In the genomic region with DNA sequence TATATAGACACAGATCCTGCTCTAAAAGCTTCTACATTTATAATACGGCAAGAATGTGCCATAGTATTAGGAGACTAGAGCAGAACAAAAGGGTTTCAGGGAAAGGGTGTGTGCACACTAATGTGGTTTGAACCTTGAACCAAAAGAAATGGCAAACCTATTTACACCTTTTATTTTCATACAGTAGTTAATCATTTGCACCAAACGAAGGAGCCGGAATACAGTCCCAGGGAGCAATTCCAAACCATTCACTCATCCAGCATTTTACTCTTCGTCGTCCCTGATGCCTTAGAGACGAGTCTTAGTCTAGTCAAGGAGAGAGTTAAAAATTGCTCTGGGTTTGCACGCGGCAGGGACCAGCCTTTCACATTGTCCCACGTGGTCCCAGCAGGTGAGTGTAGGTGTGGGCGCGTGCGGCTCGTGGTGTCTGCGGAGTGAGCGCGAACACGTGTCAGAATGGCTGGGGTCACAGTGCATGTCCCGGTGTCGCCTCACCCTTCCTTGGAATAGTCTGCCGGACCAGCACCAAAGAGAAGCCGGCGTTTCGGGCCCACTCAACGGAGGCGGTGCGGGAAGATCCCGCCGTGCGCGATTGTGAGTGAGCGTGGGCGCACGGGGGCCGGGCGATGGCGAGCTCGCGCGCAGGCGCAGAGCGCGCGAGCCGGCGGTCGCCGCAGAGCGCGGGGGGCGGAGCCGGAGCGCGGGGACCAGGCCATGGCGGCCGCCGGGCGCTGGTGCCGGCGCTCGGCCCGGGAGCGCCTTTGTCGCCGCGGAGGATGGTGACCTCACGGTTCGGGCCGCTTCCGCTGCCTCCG, we compare ENCODE assay signal across 8 mouse cellular contexts. TPM values are rescaled to one million over a fixed set of nuclear protein-coding genes. Genes with fewer than 3 reads are reported as not detected.
DNase-seq lines count a peak whose midpoint lies in the region; ATAC-seq lines count a peak whose summit lies in the region.

Gene Rnf145, plus strand, starts transcription at position 684 of the 815 bp plus-strand sequence.

- no peaks in the 10 kb centered on the region for H3K9me3 ChIP-seq in embryonic facial prominence, embryonic 14.5 days (ENCODE audit: control insufficient read depth, low read length)
- H3K9me3 ChIP-seq in limb, embryonic 13.5 days = no peaks in the 10 kb centered on the region
- H3K9me3 ChIP-seq in midbrain, embryonic 15.5 days = no peaks in the 10 kb centered on the region

- H3K4me3 ChIP-seq in embryonic facial prominence, embryonic 14.5 days (ENCODE audit: low read depth, low read length) = peak within 1 kb of the TSS; percentile 86
- H3K4me3 ChIP-seq in limb, embryonic 13.5 days = peak within 1 kb of the TSS; percentile 92
- peak within 1 kb of the TSS; percentile 76 for H3K4me3 ChIP-seq in midbrain, embryonic 15.5 days

- ATAC-seq in embryonic facial prominence, embryonic 14.5 days (ENCODE audit: low read depth) = peak; percentile 85
- peak; percentile 86 for ATAC-seq in limb, embryonic 13.5 days (ENCODE audit: low FRiP score, low read depth)
- peak; percentile 92 for ATAC-seq in midbrain, embryonic 15.5 days (replicated peaks)

- peak within 1 kb of the TSS; percentile 80 for H3K4me2 ChIP-seq in embryonic facial prominence, embryonic 14.5 days (ENCODE audit: low read depth, low read length)
- peak within 1 kb of the TSS; percentile 88 for H3K4me2 ChIP-seq in limb, embryonic 13.5 days (replicated peaks)
- peak within 1 kb of the TSS; percentile 79 for H3K4me2 ChIP-seq in midbrain, embryonic 15.5 days

- H3K27ac ChIP-seq in embryonic facial prominence, embryonic 14.5 days (replicated peaks; ENCODE audit: low read depth, low read length) = peak within 1 kb of the TSS; percentile 91
- peak within 1 kb of the TSS; percentile 94 for H3K27ac ChIP-seq in limb, embryonic 13.5 days
- H3K27ac ChIP-seq in midbrain, embryonic 15.5 days = peak within 1 kb of the TSS; percentile 95

- peaks cover 16% of the 10 kb centered on the region; the same call in 1 of the 2 replicates for H3K4me1 ChIP-seq in embryonic facial prominence, embryonic 14.5 days (ENCODE audit: control insufficient read depth, insufficient read depth, low read length)
- H3K4me1 ChIP-seq in limb, embryonic 13.5 days = peaks cover 21% of the 10 kb centered on the region
- H3K4me1 ChIP-seq in midbrain, embryonic 15.5 days = peaks cover 32% of the 10 kb centered on the region

- no peaks in the 10 kb centered on the region for H3K27me3 ChIP-seq in embryonic facial prominence, embryonic 14.5 days (replicated peaks; ENCODE audit: control insufficient read depth, insufficient read depth, low read length)
- no peaks in the 10 kb centered on the region for H3K27me3 ChIP-seq in limb, embryonic 13.5 days
- H3K27me3 ChIP-seq in midbrain, embryonic 15.5 days (replicated peaks) = no peaks in the 10 kb centered on the region

- no peaks in the 10 kb centered on the region for H3K36me3 ChIP-seq in embryonic facial prominence, embryonic 14.5 days (ENCODE audit: control insufficient read depth, insufficient read depth, low read length)
- H3K36me3 ChIP-seq in limb, embryonic 13.5 days = no peaks in the 10 kb centered on the region
- no peaks in the 10 kb centered on the region for H3K36me3 ChIP-seq in midbrain, embryonic 15.5 days (replicated peaks)

- 1% methylated on average over 20 of the region's 70 CpGs for WGBS in embryonic facial prominence, embryonic 14.5 days
- WGBS in limb, embryonic 13.5 days = 2% methylated on average over 68 of the region's 70 CpGs
- under 1% methylated on average over 58 of the region's 70 CpGs for WGBS in midbrain, embryonic 15.5 days

- peak; percentile 50 for DNase-seq in 3T3-L1 (ENCODE audit: low read depth, low spot score)
- DNase-seq in adrenal gland, postnatal 14 days = peak; percentile 82
- peak; percentile 73 for DNase-seq in embryonic facial prominence, embryonic 14.5 days (ENCODE audit: low spot score)
- DNase-seq in heart, adult 8-10 months (ENCODE audit: low spot score) = peak; percentile 44
- DNase-seq in kidney, adult 9 months = peak; percentile 83
- peak; percentile 57 to 71 for DNase-seq in spleen, postnatal 14 days (ENCODE audit: low spot score in 2 of 2)

- H3K9ac ChIP-seq in embryonic facial prominence, embryonic 14.5 days (ENCODE audit: low read depth, low read length) = peak within 1 kb of the TSS; percentile 93
- peak within 1 kb of the TSS; percentile 95 for H3K9ac ChIP-seq in limb, embryonic 13.5 days
- H3K9ac ChIP-seq in midbrain, embryonic 15.5 days = peak within 1 kb of the TSS; percentile 84

RNA-seq across cellular contexts. Expression of gene Rnf145, which starts in this region (rescaled TPM):
- total RNA-seq in adrenal gland, postnatal 14 days (2021) = 62.1 and 62.6 TPM in 2 replicates
- 82.8 and 85.4 TPM in 2 replicates for polyA plus RNA-seq in embryonic facial prominence, embryonic 14.5 days (2014; fragmentation: Nextera tagmentation; extraction: Ambion mirVana)
- 10 to 100 TPM; 11.0 to 21.4 (median 13.7) TPM for total RNA-seq in heart, adult 8-10 months (2022)
- polyA plus RNA-seq in limb, embryonic 13.5 days (2015; fragmentation: Nextera tagmentation; extraction: Ambion mirVana) = 73.2 and 78.6 TPM in 2 replicates
- polyA plus RNA-seq in midbrain, embryonic 15.5 days (2015; fragmentation: Nextera tagmentation; extraction: Ambion mirVana) = 123 and 128 TPM in 2 replicates

Comparison
In these comparisons a context has a peak if more than half of its experiments do, and no peak if none do; other contexts are left out.
1. Peak in every context shown above with its lines: DNase-seq, ATAC-seq, H3K4me3 ChIP-seq and H3K27ac ChIP-seq.